Mouse (Mus musculus) CH12.LX (cell line): ENCODE results near the gene Prelp. TPM values are rescaled to one million over a fixed set of nuclear protein-coding genes. Genes with fewer than 3 reads are reported as not detected.

Source experiments
- DNase-seq: peaks from one replicate; pipeline ENCODE4 v3.0.0-alpha.2; 2013; ENCODE audit errors: extremely low read depth
- H3K27ac ChIP-seq: 2 replicates; pipeline ENCODE4 v1.5.1; 2012; ENCODE audit warnings: low read depth, mild to moderate bottlenecking, control low read depth, moderate library complexity; ENCODE audit not compliant: insufficient read depth
- H3K27me3 ChIP-seq: replicated peaks from 2 replicates; pipeline ENCODE3; 2012; ENCODE audit warnings: inconsistent platforms
- H3K36me3 ChIP-seq, 2 experiments: replicated peaks in 1 of 2; 2 replicates each; pipeline versions ENCODE3 to v1.6.1; 2012; ENCODE audit warnings: inconsistent platforms in 1 of 2, low read length in 1 of 2, mild to moderate bottlenecking in 1 of 2, mixed read lengths in 1 of 2, moderate library complexity in 1 of 2; ENCODE audit not compliant: control insufficient read depth in 1 of 2, insufficient read depth in 1 of 2
- H3K4me1 ChIP-seq, 2 experiments: 2 replicates each; pipeline ENCODE4 v1.6.1; 2012; ENCODE audit warnings: inconsistent platforms in 1 of 2, moderate library complexity in 1 of 2; ENCODE audit not compliant: insufficient read depth in 2 of 2, control insufficient read depth in 1 of 2
- H3K4me2 ChIP-seq: 2 replicates; pipeline ENCODE4 v1.6.1; 2012; ENCODE audit warnings: low read depth, mild to moderate bottlenecking, control low read depth; ENCODE audit not compliant: poor library complexity, insufficient read depth, severe bottlenecking
- H3K4me3 ChIP-seq, 3 experiments: fragments of 150-350 bp in 1 of 3; sonication (generic) in 1 of 3; replicated peaks in 1 of 3; 2 replicates each; pipeline versions ENCODE3 to v1.5.1; 2011 to 2012; ENCODE audit warnings: low read depth in 2 of 3, low read length in 2 of 3, mild to moderate bottlenecking in 2 of 3, moderate library complexity in 2 of 3, control low read depth in 1 of 3, improper control_type of control experiment in 1 of 3, inconsistent platforms in 1 of 3, mixed read lengths in 1 of 3; ENCODE audit not compliant: poor library complexity in 1 of 3
- H3K79me2 ChIP-seq: replicated peaks from 2 replicates; pipeline ENCODE4 v1.6.1; 2012; ENCODE audit warnings: mild to moderate bottlenecking, moderate library complexity; ENCODE audit not compliant: control insufficient read depth, poor library complexity, insufficient read depth, severe bottlenecking; ENCODE audit errors: extremely low read depth
- H3K9ac ChIP-seq: 2 replicates; pipeline ENCODE4 v1.6.1; 2012; ENCODE audit warnings: low read depth, mild to moderate bottlenecking, control low read depth, moderate library complexity; ENCODE audit not compliant: insufficient read depth
- H3K9me3 ChIP-seq: replicated peaks from 2 replicates; pipeline ENCODE3; 2012; ENCODE audit warnings: low read length, inconsistent platforms, mixed read lengths
- CHD1 ChIP-seq: IDR thresholded peaks from 2 replicates; pipeline ENCODE4 v1.6.1; 2012; ENCODE audit warnings: low read depth, low read length, improper control_type of control experiment, inconsistent platforms
- CHD2 ChIP-seq: IDR thresholded peaks from 2 replicates; pipeline ENCODE4 v1.6.1; 2011; ENCODE audit warnings: low read length, improper control_type of control experiment
- E2F4 ChIP-seq: IDR thresholded peaks from 2 replicates; pipeline ENCODE4 v1.6.1; 2011; ENCODE audit warnings: low read depth, low read length, improper control_type of control experiment; ENCODE audit not compliant: insufficient replicate concordance
- EP300 ChIP-seq: IDR thresholded peaks from 2 replicates; pipeline ENCODE4 v1.6.1; 2011; ENCODE audit warnings: low read length, improper control_type of control experiment
- GABPA ChIP-seq: IDR thresholded peaks from 2 replicates; pipeline ENCODE4 v1.6.1; 2012; ENCODE audit warnings: low read depth, low read length, improper control_type of control experiment, inconsistent platforms; ENCODE audit not compliant: insufficient replicate concordance
- IRF4 ChIP-seq: IDR thresholded peaks from 2 replicates; pipeline ENCODE4 v1.6.1; 2014; ENCODE audit warnings: low read depth, mild to moderate bottlenecking, inconsistent platforms, low read length, improper control_type of control experiment
- JUN ChIP-seq: IDR thresholded peaks from 2 replicates; pipeline ENCODE4 v1.6.1; 2011; ENCODE audit warnings: low read depth, mild to moderate bottlenecking, low read length, improper control_type of control experiment, moderate library complexity; ENCODE audit not compliant: insufficient read depth
- JUND ChIP-seq: conservative IDR thresholded peaks from 2 replicates; pipeline ENCODE4 v1.6.1; 2011; ENCODE audit warnings: low read depth, low read length, improper control_type of control experiment
- KAT2A ChIP-seq: IDR thresholded peaks from 2 replicates; pipeline ENCODE4 v1.6.1; 2012; ENCODE audit warnings: low read length, improper control_type of control experiment, inconsistent platforms; ENCODE audit not compliant: insufficient replicate concordance
- MAFK ChIP-seq: IDR thresholded peaks from 2 replicates; pipeline ENCODE4 v1.6.1; 2011; ENCODE audit warnings: low read length, improper control_type of control experiment; ENCODE audit not compliant: insufficient replicate concordance
- MAX ChIP-seq: IDR thresholded peaks from 2 replicates; pipeline ENCODE4 v1.6.1; 2011; ENCODE audit warnings: low read length, improper control_type of control experiment
- MEF2A ChIP-seq: IDR thresholded peaks from 2 replicates; pipeline ENCODE4 v1.6.1; 2014; ENCODE audit warnings: low read depth, mild to moderate bottlenecking, inconsistent platforms, low read length, improper control_type of control experiment, borderline replicate concordance
- MYC ChIP-seq: IDR thresholded peaks from 2 replicates; pipeline ENCODE4 v1.6.1; 2011; ENCODE audit warnings: low read depth, mild to moderate bottlenecking, improper control_type of control experiment, low read length
- NELFE ChIP-seq: IDR thresholded peaks from 2 replicates; pipeline ENCODE4 v1.6.1; 2011; ENCODE audit warnings: low read depth, low read length, improper control_type of control experiment
- NRF1 ChIP-seq: IDR thresholded peaks from 2 replicates; pipeline ENCODE4 v1.6.1; 2014; ENCODE audit warnings: low read depth, mild to moderate bottlenecking, inconsistent platforms, low read length, improper control_type of control experiment, moderate library complexity
- PAX5 ChIP-seq: IDR thresholded peaks from 2 replicates; pipeline ENCODE4 v1.6.1; 2012; ENCODE audit warnings: low read length, inconsistent platforms, mixed read lengths
- POLR2A ChIP-seq: IDR thresholded peaks from 2 replicates; pipeline ENCODE4 v1.6.1; 2011; ENCODE audit warnings: low read depth, mild to moderate bottlenecking, improper control_type of control experiment, low read length
- RCOR1 ChIP-seq: conservative IDR thresholded peaks from 2 replicates; pipeline ENCODE4 v1.6.1; 2012; ENCODE audit warnings: low read depth, mild to moderate bottlenecking, inconsistent platforms, low read length, improper control_type of control experiment
- SIN3A ChIP-seq: IDR thresholded peaks from 2 replicates; pipeline ENCODE4 v1.6.1; 2012; ENCODE audit warnings: low read length, improper control_type of control experiment, inconsistent platforms
- SMC3 ChIP-seq: IDR thresholded peaks from 2 replicates; pipeline ENCODE4 v1.6.1; 2011; ENCODE audit warnings: low read depth, low read length, improper control_type of control experiment
- TCF12 ChIP-seq: IDR thresholded peaks from 2 replicates; pipeline ENCODE4 v1.6.1; 2014; ENCODE audit warnings: low read depth, mild to moderate bottlenecking, inconsistent platforms, low read length, improper control_type of control experiment
- ZKSCAN1 ChIP-seq: IDR thresholded peaks from 2 replicates; pipeline ENCODE4 v1.6.1; 2012; ENCODE audit warnings: low read depth, inconsistent platforms, low read length, improper control_type of control experiment, borderline replicate concordance
- ZNF384 ChIP-seq: IDR thresholded peaks from 2 replicates; pipeline ENCODE4 v1.6.1; 2012; ENCODE audit warnings: low read depth, low read length, improper control_type of control experiment, inconsistent platforms
- dilution Hi-C: fragments of 300-500 bp; cut with MboI; formaldehyde crosslinking; loops from 2 replicates; pipeline ENCODE4 v1.14.3; 2020; ENCODE audit warnings: low sequenced_read_pairs; ENCODE audit not compliant: extremely low pct_unique_long_range_greater_than_20kb, extremely low pct_ligation_motif_present
- in situ Hi-C: fragments of 300-500 bp; cut with MboI; formaldehyde crosslinking; loops from 3 replicates; pipeline ENCODE4 v1.14.3; 2019; ENCODE audit warnings: low sequenced_read_pairs, low pct_ligation_motif_present, low pct_unique_long_range_greater_than_20kb, mixed read lengths
- polyA plus RNA-seq: library from polyadenylated mRNA; unstranded; fragments of >175 nt; gene quantifications from 2 replicates; pipeline ENCODE4 v1.2.1, GENCODE M21; 2012; ENCODE audit warnings: low read depth; ENCODE audit not compliant: insufficient read length
- total RNA-seq, 2 experiments: library from RNA; depleted of rRNA; stranded (reverse); fragments of 300-350 nt in 1 of 2; fragments of >200 nt in 1 of 2; gene quantifications; 2 replicates each; pipeline ENCODE4 v1.2.3; 2012 to 2014

Gene Prelp
- total and polyA plus RNA-seq, 3 experiments = not detected

- Histone ChIP-seq H3K4me1 (peaks cover 2 to 44% of the 10 kb centered on the region in 2 experiments; a peak in 2 of 4 replicates), H3K27ac (no peak overlapping the region), H3K9ac (no peak overlapping the region), H3K9me3 (no peaks in the 10 kb centered on the region), H3K79me2 (no peaks in the 10 kb centered on the region), H3K4me3 (no peak overlapping the region), H3K4me2 (no peak overlapping the region), H3K36me3 (no peaks in the 10 kb centered on the region), H3K27me3 (no peaks in the 10 kb centered on the region)
- in situ Hi-C loops = no loop called here
- TF ChIP-seq MYC (no peak), MAFK (no peak), JUND (no peak), POLR2A (no peak), RCOR1 (no peak), ZNF384 (no peak), PAX5 (no peak), SMC3 (no peak), EP300 (no peak), MEF2A (no peak), NRF1 (no peak), NELFE (no peak), MAX (no peak), CHD1 (no peak), GABPA (no peak), TCF12 (no peak), JUN (no peak)
- dilution Hi-C loops = no loop called here
- DNase-seq = no peak
Measured at GRCm38 (mm10) chr1:133885811-133886210, 35.4 kb downstream of the Prelp start.

GRCm38 (mm10) chr1:133884746-133885145 is 36.5 kb downstream of the Prelp start:
- Histone ChIP-seq H3K27me3 (no peaks in the 10 kb centered on the region), H3K9ac (no peak overlapping the region), H3K9me3 (no peaks in the 10 kb centered on the region), H3K79me2 (no peaks in the 10 kb centered on the region), H3K36me3 (no peaks in the 10 kb centered on the region), H3K4me3 (no peak overlapping the region), H3K4me2 (no peak overlapping the region), H3K27ac (no peak overlapping the region), H3K4me1 (peaks cover 2 to 45% of the 10 kb centered on the region in 2 experiments; a peak in 2 of 4 replicates)
- TF ChIP-seq CHD2 = no peak
- TF ChIP-seq KAT2A = no peak
- no peak for TF ChIP-seq SIN3A
- TF ChIP-seq IRF4 = no peak
- TF ChIP-seq E2F4 = no peak
- TF ChIP-seq ZKSCAN1 = no peak
- TF ChIP-seq MAFK = no peak
- in situ Hi-C loops = no loop called here
- no peak for DNase-seq
- dilution Hi-C loops = no loop called here
